Mouse (Mus musculus) MEL (cell line): ENCODE data around the gene Fgfrl1. TPM values are rescaled to one million over a fixed set of nuclear protein-coding genes. Genes with fewer than 3 reads are reported as not detected.

Source experiments
- DNase-seq: peaks from one replicate; pipeline ENCODE4 v3.0.0; 2011; ENCODE audit warnings: low read depth, low spot score
- H3K27ac ChIP-seq: 2 replicates; pipeline ENCODE4 v1.5.1; 2012; ENCODE audit warnings: low read depth, mild to moderate bottlenecking, control low read depth, low read length, moderate library complexity; ENCODE audit not compliant: control insufficient read depth
- H3K27me3 ChIP-seq, 2 experiments: fragments of 150-350 bp in 1 of 2; sonication (generic) in 1 of 2; 2 replicates each; pipeline ENCODE4 v1.6.1; 2012; ENCODE audit warnings: low read length in 2 of 2, mild to moderate bottlenecking in 2 of 2, improper control_type of control experiment in 1 of 2, moderate library complexity in 1 of 2; ENCODE audit not compliant: insufficient read depth in 2 of 2, control insufficient read depth in 1 of 2
- H3K36me3 ChIP-seq, 2 experiments: 2 replicates each; pipeline ENCODE4 v1.6.1; 2012 to 2014; ENCODE audit warnings: low read length in 2 of 2, improper control_type of control experiment in 1 of 2, inconsistent platforms in 1 of 2, mild to moderate bottlenecking in 1 of 2; ENCODE audit not compliant: insufficient read depth in 2 of 2, control insufficient read depth in 1 of 2
- H3K4me1 ChIP-seq, 2 experiments: fragments of 150-350 bp in 1 of 2; sonication (generic) in 1 of 2; 2 replicates each; pipeline ENCODE4 v1.6.1; 2012; ENCODE audit warnings: low read length in 2 of 2, improper control_type of control experiment in 1 of 2, mild to moderate bottlenecking in 1 of 2; ENCODE audit not compliant: insufficient read depth in 2 of 2, control insufficient read depth in 1 of 2
- H3K4me3 ChIP-seq, 2 experiments: fragments of 150-350 bp in 1 of 2; sonication (generic) in 1 of 2; 2 replicates each; pipeline ENCODE4 v1.5.1; 2012; ENCODE audit warnings: low read depth in 2 of 2, low read length in 2 of 2, mild to moderate bottlenecking in 2 of 2, moderate library complexity in 2 of 2, control low read depth in 1 of 2, improper control_type of control experiment in 1 of 2; ENCODE audit not compliant: control insufficient read depth in 1 of 2, insufficient read depth in 1 of 2
- H3K79me2 ChIP-seq: 2 replicates; pipeline ENCODE4 v1.6.1; 2012; ENCODE audit warnings: mild to moderate bottlenecking, low read length, moderate library complexity; ENCODE audit not compliant: control insufficient read depth, poor library complexity, insufficient read depth
- H3K9ac ChIP-seq: 2 replicates; pipeline ENCODE4 v1.6.1; 2012; ENCODE audit warnings: low read depth, mild to moderate bottlenecking, control low read depth, low read length, moderate library complexity; ENCODE audit not compliant: control insufficient read depth, poor library complexity, severe bottlenecking
- H3K9me3 ChIP-seq: fragments of 150-350 bp; sonication (generic); replicated peaks from 2 replicates; pipeline ENCODE4 v1.6.1; 2012; ENCODE audit warnings: mild to moderate bottlenecking, low read length, improper control_type of control experiment, moderate library complexity; ENCODE audit not compliant: insufficient read depth
- BHLHE40 ChIP-seq: IDR thresholded peaks from 2 replicates; pipeline ENCODE4 v1.6.1; 2012; ENCODE audit warnings: low read depth, mild to moderate bottlenecking, inconsistent platforms, low read length, improper control_type of control experiment, borderline replicate concordance
- CHD2 ChIP-seq: IDR thresholded peaks from 2 replicates; pipeline ENCODE4 v1.6.1; 2011; ENCODE audit warnings: low read length, improper control_type of control experiment
- CTCF ChIP-seq, 3 experiments: IDR thresholded peaks in 2 of 3; conservative IDR thresholded peaks in 1 of 3; 2 replicates each; pipeline ENCODE4 v1.5.1; 2011 to 2012; ENCODE audit warnings: low read length in 3 of 3, low read depth in 2 of 3, mild to moderate bottlenecking in 2 of 3, improper control_type of control experiment in 1 of 3, inconsistent platforms in 1 of 3, mixed read lengths in 1 of 3, moderate library complexity in 1 of 3; ENCODE audit not compliant: control insufficient read depth in 1 of 3, insufficient read depth in 1 of 3, poor library complexity in 1 of 3, severe bottlenecking in 1 of 3
- ETS1 ChIP-seq: IDR thresholded peaks from 2 replicates; pipeline ENCODE4 v1.6.1; 2012; ENCODE audit warnings: low read depth, mild to moderate bottlenecking, inconsistent platforms, low read length, improper control_type of control experiment, moderate library complexity
- MAX ChIP-seq: IDR thresholded peaks from 2 replicates; pipeline ENCODE4 v1.6.1; 2011; ENCODE audit warnings: low read length, improper control_type of control experiment
- MYC ChIP-seq: IDR thresholded peaks from 2 replicates; pipeline ENCODE4 v1.6.1; 2011; ENCODE audit warnings: low read depth, mild to moderate bottlenecking, low read length, improper control_type of control experiment, moderate library complexity
- NELFE ChIP-seq: IDR thresholded peaks from 2 replicates; pipeline ENCODE4 v1.6.1; 2011; ENCODE audit warnings: low read depth, low read length, improper control_type of control experiment
- NRF1 ChIP-seq: IDR thresholded peaks from 2 replicates; pipeline ENCODE4 v1.6.1; 2014; ENCODE audit warnings: low read depth, mild to moderate bottlenecking, inconsistent platforms, low read length, improper control_type of control experiment, moderate library complexity; ENCODE audit not compliant: poor library complexity, insufficient read depth, severe bottlenecking
- POLR2AphosphoS2 ChIP-seq: IDR thresholded peaks from 2 replicates; pipeline ENCODE4 v1.6.1; 2011; ENCODE audit warnings: low read length, improper control_type of control experiment
- RAD21 ChIP-seq: IDR thresholded peaks from 2 replicates; pipeline ENCODE4 v1.6.1; 2011; ENCODE audit warnings: mild to moderate bottlenecking, low read depth, low read length, improper control_type of control experiment
- SIN3A ChIP-seq: IDR thresholded peaks from 2 replicates; pipeline ENCODE4 v1.6.1; 2012; ENCODE audit warnings: low read length, improper control_type of control experiment, inconsistent platforms
- SMC3 ChIP-seq: IDR thresholded peaks from 2 replicates; pipeline ENCODE4 v1.6.1; 2011; ENCODE audit warnings: low read depth, low read length, improper control_type of control experiment
- TAL1 ChIP-seq: IDR thresholded peaks from 2 replicates; pipeline ENCODE4 v1.6.1; 2012; ENCODE audit warnings: mild to moderate bottlenecking, inconsistent platforms, low read length, moderate library complexity, mixed read lengths
- TBP ChIP-seq: IDR thresholded peaks from 2 replicates; pipeline ENCODE4 v1.8.0; 2011; ENCODE audit warnings: low read depth, low read length, improper control_type of control experiment
- TCF12 ChIP-seq: IDR thresholded peaks from 2 replicates; pipeline ENCODE4 v1.6.1; 2014; ENCODE audit warnings: low read depth, mild to moderate bottlenecking, inconsistent platforms, low read length, improper control_type of control experiment, moderate library complexity
- UBTF ChIP-seq: IDR thresholded peaks from 2 replicates; pipeline ENCODE4 v1.6.1; 2012; ENCODE audit warnings: low read depth, mild to moderate bottlenecking, inconsistent platforms, low read length, improper control_type of control experiment, moderate library complexity, borderline replicate concordance; ENCODE audit not compliant: insufficient read depth
- USF2 ChIP-seq, 2 experiments: IDR thresholded peaks; 2 replicates each; pipeline ENCODE4 v1.6.1; 2011 to 2012; ENCODE audit warnings: improper control_type of control experiment in 2 of 2, low read length in 2 of 2, borderline replicate concordance in 1 of 2, inconsistent platforms in 1 of 2, low read depth in 1 of 2, mild to moderate bottlenecking in 1 of 2; ENCODE audit not compliant: insufficient read depth in 1 of 2
- ZMIZ1 ChIP-seq: IDR thresholded peaks from 2 replicates; pipeline ENCODE4 v1.6.1; 2012; ENCODE audit warnings: low read depth, mild to moderate bottlenecking, inconsistent platforms, low read length, improper control_type of control experiment, moderate library complexity
- polyA plus RNA-seq, 2 experiments: library from polyadenylated mRNA; stranded (reverse) in 1 of 2; unstranded in 1 of 2; fragments of >175 nt in 1 of 2; fragments of >200 nt in 1 of 2; gene quantifications; 2 replicates each; pipeline versions ENCODE4 v1.2.1 to v1.2.4; 2012; ENCODE audit warnings: low replicate concordance in 2 of 2, low read depth in 1 of 2; ENCODE audit not compliant: insufficient read length in 2 of 2, insufficient read depth in 1 of 2, missing spikeins in 1 of 2
- total RNA-seq: library from RNA; depleted of rRNA; stranded (reverse); fragments of 300-350 nt; gene quantifications from 2 replicates; pipeline ENCODE4 v1.2.3, GENCODE M21; 2012

The Fgfrl1 gene
- total and polyA plus RNA-seq, 3 experiments: 16.0 to 27.3 TPM; not detected in 1

DNA sequence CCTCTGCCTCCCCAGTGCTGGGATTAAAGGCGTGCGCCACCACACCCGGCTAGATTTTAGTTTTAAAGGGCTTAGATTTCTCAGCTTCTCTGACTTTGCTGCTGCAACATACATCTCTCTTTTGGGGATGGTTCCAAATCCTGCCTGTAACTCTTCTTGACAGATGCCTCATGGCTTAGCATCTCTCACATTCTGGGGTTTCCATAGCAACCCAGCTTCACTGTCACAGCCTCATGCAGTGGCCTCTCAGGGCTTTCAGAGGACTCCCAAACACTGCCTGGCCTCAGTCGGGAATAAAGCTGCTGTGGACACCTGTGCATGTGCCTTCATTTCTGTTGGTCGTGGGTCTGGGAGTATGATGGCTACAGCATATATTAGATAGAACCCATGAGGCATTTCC is 3.1 kb upstream of the Fgfrl1 start:
- DNase-seq: no peak
- Histone ChIP-seq H3K4me3 (no peak overlapping the region), H3K27me3 (no peaks in the 10 kb centered on the region), H3K9ac (no peak overlapping the region), H3K4me1 (peaks cover 8 to 23% of the 10 kb centered on the region in 2 experiments; a peak in 3 of 4 replicates), H3K36me3 (peaks cover 0 to 2% of the 10 kb centered on the region in 2 experiments; a peak in 2 of 4 replicates), H3K79me2 (no peaks in the 10 kb centered on the region; the same call in 1 of the 2 replicates), H3K9me3 (no peaks in the 10 kb centered on the region), H3K27ac (no peak overlapping the region)
- TF ChIP-seq SIN3A (no peak), TCF12 (no peak), BHLHE40 (no peak), UBTF (no peak), TBP (no peak), MAX (no peak), NELFE (no peak), POLR2AphosphoS2 (no peak), USF2 (IDR thresholded peaks at IDR 0.05; ENCODE audit: borderline replicate concordance in 1 of 2, insufficient read depth in 1 of 2, low read depth in 1 of 2, low read length in 2 of 2) (no peak), SMC3 (no peak), ZMIZ1 (no peak), ETS1 (no peak), TAL1 (no peak), CHD2 (no peak)

DNA sequence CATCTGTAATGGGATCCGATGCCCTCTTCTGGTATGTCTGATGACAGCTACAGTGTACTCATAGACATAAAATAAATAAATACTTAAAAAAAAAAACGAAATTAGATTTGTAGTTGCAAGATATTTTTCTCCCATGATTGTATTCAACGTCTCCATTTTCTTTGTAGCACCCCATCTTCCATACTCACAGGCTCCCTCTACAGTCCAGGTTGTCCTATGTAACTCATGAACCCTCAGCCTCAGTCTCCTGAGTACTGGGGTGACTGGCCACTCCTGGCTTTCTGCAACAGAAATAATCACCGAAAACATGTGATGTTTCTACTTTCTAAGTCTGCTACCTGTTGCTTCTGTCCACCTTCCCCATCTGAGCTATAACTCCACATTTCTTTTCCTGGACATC is 1.0 kb upstream of the Fgfrl1 start:
- Histone ChIP-seq H3K27me3 (no peaks in the 10 kb centered on the region), H3K27ac (no peak overlapping the region), H3K4me3 (no peak overlapping the region), H3K36me3 (no peaks in the 10 kb centered on the region), H3K79me2 (peaks cover 3% of the 10 kb centered on the region; the same call in 1 of the 2 replicates)
- TF ChIP-seq USF2 (IDR thresholded peaks at IDR 0.05; ENCODE audit: borderline replicate concordance in 1 of 2, insufficient read depth in 1 of 2, low read depth in 1 of 2, low read length in 2 of 2): no peak
- no peak; the same call in 1 of the 2 replicates for TF ChIP-seq RAD21
- TF ChIP-seq MYC: no peak
- peak; percentile 19; the same call in 1 of the 2 replicates for TF ChIP-seq SMC3
- TF ChIP-seq CTCF (IDR thresholded peaks at IDR 0.05 in 2 of 3, conservative IDR thresholded peaks at IDR 0.05 in 1 of 3; ENCODE audit: control insufficient read depth in 1 of 3, insufficient read depth in 1 of 3, low read depth in 2 of 3, low read length in 3 of 3, poor library complexity in 1 of 3, severe bottlenecking in 1 of 3): peak in 2 of 3 experiments; percentile 13 to 38; a peak in 3 of 6 replicates
- no peak for TF ChIP-seq NRF1
- no peak for TF ChIP-seq TCF12
- TF ChIP-seq, all 39 proteins: peak for 2
- DNase-seq: peak; percentile 50
- H3K4me1 ChIP-seq: peaks cover 4 to 5% of the 10 kb centered on the region in 2 experiments; a peak in 2 of 4 replicates
- H3K9ac ChIP-seq: no peak overlapping the region
- no peaks in the 10 kb centered on the region for H3K9me3 ChIP-seq
